Mouse (Mus musculus): ENCODE measurements around the gene Cacna2d1. TPM values are rescaled to one million over a fixed set of nuclear protein-coding genes. Genes with fewer than 3 reads are reported as not detected.

Gene Cacna2d1
- polyA plus RNA-seq, 1 experiment from 2014 or later, result 17.0 TPM

- 85% methylated on average over 7 of the region's 7 CpGs for WGBS
- H3K9me3 ChIP-seq (replicated peaks), result no peaks in the 10 kb centered on the region
- no peak overlapping the region for H3K27ac ChIP-seq
- H3K4me1 ChIP-seq (replicated peaks), result peaks cover 7% of the 10 kb centered on the region; the same call in 1 of the 2 replicates
- H3K27me3 ChIP-seq, result no peaks in the 10 kb centered on the region
- no peaks in the 10 kb centered on the region for H3K36me3 ChIP-seq
- no peak overlapping the region for H3K4me2 ChIP-seq
- no peak overlapping the region for H3K4me3 ChIP-seq
- ATAC-seq (replicated peaks; ENCODE audit: insufficient number of reproducible peaks, insufficient read depth, low FRiP score, low read depth), result no peak
- H3K9ac ChIP-seq, result no peak overlapping the region
These were observed 50.9 kb downstream of the Cacna2d1 start for GRCm38 (mm10) chr5:15985228-15985858.

- no peak overlapping the region for H3K4me3 ChIP-seq
- H3K27me3 ChIP-seq, result no peaks in the 10 kb centered on the region
- no peak overlapping the region for H3K9ac ChIP-seq
- H3K4me1 ChIP-seq (replicated peaks), result peaks cover 7% of the 10 kb centered on the region; the same call in 1 of the 2 replicates
- H3K4me2 ChIP-seq, result no peak overlapping the region
- no peaks in the 10 kb centered on the region for H3K9me3 ChIP-seq (replicated peaks)
- H3K27ac ChIP-seq, result no peak overlapping the region; the same call in 1 of the 2 replicates
- H3K36me3 ChIP-seq, result no peaks in the 10 kb centered on the region
- 56% methylated on average over 4 of the region's 4 CpGs for WGBS
- ATAC-seq (replicated peaks; ENCODE audit: insufficient number of reproducible peaks, insufficient read depth, low FRiP score, low read depth), result no peak
These were observed 51.4 kb downstream of the Cacna2d1 start for GRCm38 (mm10) chr5:15985901-15986300.

- H3K9me3 ChIP-seq (replicated peaks), result no peaks in the 10 kb centered on the region
These were observed 57.1 kb downstream of the Cacna2d1 start for GRCm38 (mm10) chr5:15991428-15992139.

GRCm38 (mm10) chr5:15993252-15993944 lies 58.9 kb downstream of the Cacna2d1 start:
- 77% methylated on average over 4 of the region's 4 CpGs for WGBS
- Histone ChIP-seq H3K27ac (no peak overlapping the region), H3K36me3 (no peaks in the 10 kb centered on the region), H3K27me3 (no peaks in the 10 kb centered on the region), H3K4me3 (no peak overlapping the region), H3K4me2 (no peak overlapping the region), H3K9ac (no peak overlapping the region), H3K4me1 (replicated peaks) (peaks cover 8% of the 10 kb centered on the region), H3K9me3 (replicated peaks) (no peaks in the 10 kb centered on the region)
- ATAC-seq (replicated peaks; ENCODE audit: insufficient number of reproducible peaks, insufficient read depth, low FRiP score, low read depth), result no peak

More at GRCm38 (mm10) chr5:15991428-15992139, 57.1 kb downstream of the Cacna2d1 start:
- H3K9ac ChIP-seq, result no peak overlapping the region
- no peaks in the 10 kb centered on the region for H3K36me3 ChIP-seq
- ATAC-seq (replicated peaks; ENCODE audit: insufficient number of reproducible peaks, insufficient read depth, low FRiP score, low read depth), result no peak; the same call in 1 of the 2 replicates
- H3K4me3 ChIP-seq, result no peak overlapping the region
- no peaks in the 10 kb centered on the region for H3K27me3 ChIP-seq
- H3K4me1 ChIP-seq (replicated peaks), result peaks cover 8% of the 10 kb centered on the region
- peak overlapping the region; percentile 25; the same call in 1 of the 2 replicates for H3K4me2 ChIP-seq
- 54% methylated on average over 12 of the region's 12 CpGs for WGBS
- H3K27ac ChIP-seq, result 0 out of 2 replicates have a peak overlapping the region, but pooled peaks have one; percentile 34

GRCm38 (mm10) chr5:15997190-15997589 lies 62.7 kb downstream of the Cacna2d1 start:
- H3K4me1 ChIP-seq (replicated peaks), result no peaks in the 10 kb centered on the region
- H3K36me3 ChIP-seq, result no peaks in the 10 kb centered on the region
- no peak overlapping the region for H3K4me2 ChIP-seq
- H3K27me3 ChIP-seq, result no peaks in the 10 kb centered on the region
- H3K9ac ChIP-seq, result no peak overlapping the region
- H3K9me3 ChIP-seq (replicated peaks), result no peaks in the 10 kb centered on the region
- WGBS, result 86% methylated on average over 3 of the region's 3 CpGs
- H3K27ac ChIP-seq, result no peak overlapping the region
- no peak for ATAC-seq (replicated peaks; ENCODE audit: insufficient number of reproducible peaks, insufficient read depth, low FRiP score, low read depth)
- no peak overlapping the region for H3K4me3 ChIP-seq

- no peak overlapping the region for H3K4me3 ChIP-seq
- no peaks in the 10 kb centered on the region for H3K9me3 ChIP-seq (replicated peaks)
- WGBS, result 95% methylated on average over 1 of the region's 1 CpGs
- ATAC-seq (replicated peaks; ENCODE audit: insufficient number of reproducible peaks, insufficient read depth, low FRiP score, low read depth), result no peak
- no peak overlapping the region for H3K9ac ChIP-seq
- no peaks in the 10 kb centered on the region for H3K36me3 ChIP-seq
- H3K4me2 ChIP-seq, result no peak overlapping the region
- H3K27me3 ChIP-seq, result no peaks in the 10 kb centered on the region
- no peak overlapping the region for H3K27ac ChIP-seq
- H3K4me1 ChIP-seq (replicated peaks), result no peaks in the 10 kb centered on the region
These were observed 63.3 kb downstream of the Cacna2d1 start for GRCm38 (mm10) chr5:15997769-15998168.

GRCm38 (mm10) chr5:16000917-16001316 lies 66.4 kb downstream of the Cacna2d1 start:
- ATAC-seq (replicated peaks; ENCODE audit: insufficient number of reproducible peaks, insufficient read depth, low FRiP score, low read depth), result no peak

GRCm38 (mm10) chr5:16002431-16003063 lies 68.1 kb downstream of the Cacna2d1 start:
- WGBS, result 55% methylated on average over 9 of the region's 9 CpGs
- Histone ChIP-seq H3K9me3 (replicated peaks) (no peaks in the 10 kb centered on the region), H3K27ac (no peak overlapping the region), H3K4me1 (replicated peaks) (peaks cover 5% of the 10 kb centered on the region; the same call in 1 of the 2 replicates), H3K36me3 (no peaks in the 10 kb centered on the region), H3K9ac (no peak overlapping the region), H3K4me3 (no peak overlapping the region), H3K27me3 (no peaks in the 10 kb centered on the region), H3K4me2 (no peak overlapping the region)
- ATAC-seq (replicated peaks; ENCODE audit: insufficient number of reproducible peaks, insufficient read depth, low FRiP score, low read depth), result no peak

More at GRCm38 (mm10) chr5:16000917-16001316, 66.4 kb downstream of the Cacna2d1 start:
- WGBS, result 85% methylated on average over 2 of the region's 2 CpGs
- H3K4me2 ChIP-seq, result no peak overlapping the region
- no peaks in the 10 kb centered on the region for H3K4me1 ChIP-seq (replicated peaks)
- H3K27me3 ChIP-seq, result no peaks in the 10 kb centered on the region
- no peaks in the 10 kb centered on the region for H3K9me3 ChIP-seq (replicated peaks)
- H3K4me3 ChIP-seq, result no peak overlapping the region
- no peak overlapping the region for H3K27ac ChIP-seq
- no peak overlapping the region for H3K9ac ChIP-seq
- H3K36me3 ChIP-seq, result no peaks in the 10 kb centered on the region

- Histone ChIP-seq H3K4me3 (no peak overlapping the region), H3K4me1 (replicated peaks) (peaks cover 5% of the 10 kb centered on the region; the same call in 1 of the 2 replicates), H3K9ac (no peak overlapping the region), H3K9me3 (replicated peaks) (no peaks in the 10 kb centered on the region), H3K36me3 (no peaks in the 10 kb centered on the region), H3K4me2 (no peak overlapping the region), H3K27me3 (no peaks in the 10 kb centered on the region), H3K27ac (no peak overlapping the region)
- WGBS, result 60% methylated on average over 5 of the region's 6 CpGs
- ATAC-seq (replicated peaks; ENCODE audit: insufficient number of reproducible peaks, insufficient read depth, low FRiP score, low read depth), result no peak
These were observed 69.8 kb downstream of the Cacna2d1 start for GRCm38 (mm10) chr5:16004305-16004704.

GRCm38 (mm10) chr5:16006964-16007363 lies 72.5 kb downstream of the Cacna2d1 start:
- Histone ChIP-seq H3K9me3 (replicated peaks) (no peaks in the 10 kb centered on the region), H3K9ac (no peak overlapping the region), H3K4me2 (no peak overlapping the region), H3K36me3 (no peaks in the 10 kb centered on the region), H3K27ac (no peak overlapping the region), H3K27me3 (no peaks in the 10 kb centered on the region), H3K4me3 (no peak overlapping the region), H3K4me1 (replicated peaks) (peaks cover 5% of the 10 kb centered on the region; the same call in 1 of the 2 replicates)
- 45% methylated on average over 6 of the region's 6 CpGs for WGBS
- 0 out of 2 replicates have a peak, but pooled peaks have one; percentile 43 for ATAC-seq (replicated peaks; ENCODE audit: insufficient number of reproducible peaks, insufficient read depth, low FRiP score, low read depth)

- 76% methylated on average over 2 of the region's 2 CpGs for WGBS
- no peak for ATAC-seq (replicated peaks; ENCODE audit: insufficient number of reproducible peaks, insufficient read depth, low FRiP score, low read depth)
- no peak overlapping the region for H3K9ac ChIP-seq
These were observed 79.2 kb downstream of the Cacna2d1 start for GRCm38 (mm10) chr5:16013649-16014048.

More at GRCm38 (mm10) chr5:16013649-16014048, 79.2 kb downstream of the Cacna2d1 start:
- H3K4me3 ChIP-seq, result no peak overlapping the region
- 0 out of 2 replicates have a peak, but pooled peaks cover 2% of the 10 kb centered on the region for H3K4me1 ChIP-seq (replicated peaks)
- no peaks in the 10 kb centered on the region for H3K27me3 ChIP-seq
- H3K27ac ChIP-seq, result no peak overlapping the region
- no peaks in the 10 kb centered on the region for H3K9me3 ChIP-seq (replicated peaks)
- H3K36me3 ChIP-seq, result no peaks in the 10 kb centered on the region
- H3K4me2 ChIP-seq, result no peak overlapping the region
